In genomic region chr8:48884270-48884669, GRCm38 (mm10) we compare ENCODE assay signal across 35 mouse cellular contexts. TPM values are rescaled to one million over a fixed set of nuclear protein-coding genes. Genes with fewer than 3 reads are reported as not detected.
"Had no signal": no experiment of that assay in that cellular context is flagged by ENCODE, and none has a peak within 500 bp of the region (broad histone marks: within the 10 kb centered on the region; RNA-seq: fewer than 3 reads in every experiment).

No protein-coding gene starts in this region.

- H3K4me3 ChIP-seq: heart, adult 2 months; heart, embryonic 10.5 days; heart, embryonic 12.5 days; heart, embryonic 13.5 days; heart, embryonic 15.5 days; hindbrain, embryonic 10.5 days; hindbrain, embryonic 12.5 days; hindbrain, embryonic 13.5 days; hindbrain, embryonic 15.5 days; intestine, embryonic 15.5 days; kidney, embryonic 15.5 days; layer of hippocampus, adult 2 months had no signal

- H3K9ac ChIP-seq: heart, embryonic 12.5 days; heart, embryonic 13.5 days; heart, embryonic 15.5 days; hindbrain, embryonic 12.5 days; hindbrain, embryonic 13.5 days; hindbrain, embryonic 14.5 days; hindbrain, embryonic 15.5 days; intestine, embryonic 15.5 days; kidney, embryonic 15.5 days had no signal

- H3K36me3 ChIP-seq: heart, embryonic 10.5 days; heart, embryonic 12.5 days; heart, embryonic 13.5 days; heart, embryonic 15.5 days; hindbrain, embryonic 10.5 days; hindbrain, embryonic 12.5 days; hindbrain, embryonic 13.5 days; hindbrain, embryonic 15.5 days; intestine, embryonic 15.5 days; kidney, embryonic 15.5 days had no signal

- ATAC-seq: hindbrain, embryonic 16.5 days; hindbrain, postnatal 0 days; inflammation-experienced regulatory T-cells, adult 6 months; intestine, embryonic 15.5 days; intestine, embryonic 16.5 days; intestine, postnatal 0 days had no signal

- H3K27me3 ChIP-seq: heart, embryonic 12.5 days; heart, embryonic 13.5 days; heart, embryonic 15.5 days; hindbrain, embryonic 12.5 days; hindbrain, embryonic 13.5 days; hindbrain, embryonic 15.5 days; intestine, embryonic 15.5 days; kidney, embryonic 15.5 days had no signal

- H3K4me2 ChIP-seq: heart, embryonic 11.5 days; heart, embryonic 12.5 days; heart, embryonic 13.5 days; heart, embryonic 15.5 days; hindbrain, embryonic 12.5 days; hindbrain, embryonic 13.5 days; hindbrain, embryonic 14.5 days; hindbrain, embryonic 15.5 days; intestine, embryonic 15.5 days; kidney, embryonic 15.5 days had no signal

- DNase-seq: heart, adult 2 months; heart, postnatal 10 days; heart, postnatal 14 days; heart, postnatal 36 days; heart, postnatal 4 days; kidney, adult 11 months; kidney, adult 18-20 months; kidney, adult 2 months; kidney, adult 8-10 months; kidney, adult 9 months; kidney, postnatal 10 days; kidney, postnatal 14 days; kidney, postnatal 25 days; kidney, postnatal 36 days; kidney, postnatal 4 days; layer of hippocampus, adult 9-11 months had no signal

- H3K27ac ChIP-seq: heart, adult 2 months; heart, embryonic 10.5 days; heart, embryonic 13.5 days; heart, embryonic 15.5 days; hindbrain, embryonic 10.5 days; hindbrain, embryonic 12.5 days; hindbrain, embryonic 13.5 days; hindbrain, embryonic 14.5 days; hindbrain, embryonic 15.5 days; hindbrain, postnatal 0 days; intestine, embryonic 15.5 days; kidney, embryonic 15.5 days; kidney, postnatal 0 days; layer of hippocampus, adult 2 months had no signal

- H3K9me3 ChIP-seq: heart, embryonic 10.5 days; heart, embryonic 12.5 days; heart, embryonic 13.5 days; heart, embryonic 15.5 days; hindbrain, embryonic 10.5 days; hindbrain, embryonic 12.5 days; hindbrain, embryonic 13.5 days; hindbrain, embryonic 15.5 days; intestine, embryonic 15.5 days; kidney, embryonic 15.5 days had no signal

- H3K4me1 ChIP-seq: heart, embryonic 12.5 days; heart, embryonic 15.5 days; hindbrain, embryonic 10.5 days; hindbrain, embryonic 12.5 days; hindbrain, embryonic 13.5 days; hindbrain, embryonic 15.5 days; intestine, embryonic 15.5 days; kidney, embryonic 15.5 days had no signal

RNA-seq across cellular contexts. Expression of gene Tenm3, which starts 40.5 kb away (rescaled TPM):
- polyA plus RNA-seq: inflammation-experienced regulatory T-cells, adult 6 months had no signal
